Mouse (Mus musculus): ENCODE results near the gene Nmnat3. TPM values are rescaled to one million over a fixed set of nuclear protein-coding genes. Genes with fewer than 3 reads are reported as not detected.

Gene Nmnat3
- polyA plus RNA-seq, 1 experiment from 2014 or later: 4.5 TPM

GRCm38 (mm10) chr9:98407771-98408170 lies 120.5 kb downstream of the Nmnat3 start:
- Histone ChIP-seq H3K36me3 (no peaks in the 10 kb centered on the region), H3K27ac (no peak overlapping the region), H3K9ac (no peak overlapping the region), H3K4me3 (no peak overlapping the region), H3K27me3 (no peaks in the 10 kb centered on the region), H3K9me3 (no peaks in the 10 kb centered on the region), H3K4me1 (0 out of 2 replicates have a peak, but pooled peaks cover 4% of the 10 kb centered on the region), H3K4me2 (replicated peaks) (no peak overlapping the region)
- ATAC-seq (ENCODE audit: low FRiP score, low read depth): no peak
- 72% methylated on average over 12 of the region's 12 CpGs for WGBS

GRCm38 (mm10) chr9:98409137-98409536 lies 121.9 kb downstream of the Nmnat3 start:
- H3K4me3 ChIP-seq: no peak overlapping the region
- H3K4me2 ChIP-seq (replicated peaks): no peak overlapping the region
- no peak for ATAC-seq (ENCODE audit: low FRiP score, low read depth)
- H3K4me1 ChIP-seq: 0 out of 2 replicates have a peak, but pooled peaks cover 4% of the 10 kb centered on the region
- no peak overlapping the region for H3K27ac ChIP-seq
- H3K9me3 ChIP-seq: no peaks in the 10 kb centered on the region
- no peaks in the 10 kb centered on the region for H3K27me3 ChIP-seq
- no peak overlapping the region for H3K9ac ChIP-seq
- 22% methylated on average over 3 of the region's 3 CpGs for WGBS
- H3K36me3 ChIP-seq: no peaks in the 10 kb centered on the region

- H3K27me3 ChIP-seq: no peaks in the 10 kb centered on the region
- H3K4me1 ChIP-seq: no peaks in the 10 kb centered on the region
- ATAC-seq (ENCODE audit: low FRiP score, low read depth): no peak
- no peaks in the 10 kb centered on the region for H3K9me3 ChIP-seq
- H3K9ac ChIP-seq: no peak overlapping the region
- no peak overlapping the region for H3K4me3 ChIP-seq
- no peaks in the 10 kb centered on the region for H3K36me3 ChIP-seq
- no peak overlapping the region for H3K27ac ChIP-seq
- H3K4me2 ChIP-seq (replicated peaks): no peak overlapping the region
- WGBS: 86% methylated on average over 4 of the region's 4 CpGs
Observed at GRCm38 (mm10) chr9:98415427-98415826, 128.2 kb downstream of the Nmnat3 start.

GRCm38 (mm10) chr9:98417919-98418318 lies 130.7 kb downstream of the Nmnat3 start:
- ATAC-seq (ENCODE audit: low FRiP score, low read depth): no peak
- Histone ChIP-seq H3K4me2 (replicated peaks) (no peak overlapping the region), H3K9me3 (no peaks in the 10 kb centered on the region), H3K27me3 (no peaks in the 10 kb centered on the region), H3K36me3 (no peaks in the 10 kb centered on the region), H3K4me3 (no peak overlapping the region), H3K27ac (no peak overlapping the region), H3K4me1 (no peaks in the 10 kb centered on the region), H3K9ac (no peak overlapping the region)
- WGBS: 49% methylated on average over 7 of the region's 7 CpGs

- Histone ChIP-seq H3K27ac (no peak overlapping the region), H3K9ac (no peak overlapping the region), H3K36me3 (no peaks in the 10 kb centered on the region), H3K4me1 (no peaks in the 10 kb centered on the region), H3K4me2 (replicated peaks) (no peak overlapping the region), H3K27me3 (no peaks in the 10 kb centered on the region), H3K9me3 (no peaks in the 10 kb centered on the region), H3K4me3 (no peak overlapping the region)
- 86% methylated on average over 3 of the region's 3 CpGs for WGBS
- no peak for ATAC-seq (ENCODE audit: low FRiP score, low read depth)
Observed at GRCm38 (mm10) chr9:98418346-98418745, 131.1 kb downstream of the Nmnat3 start.

- Histone ChIP-seq H3K27me3 (no peaks in the 10 kb centered on the region), H3K4me2 (replicated peaks) (no peak overlapping the region), H3K9ac (no peak overlapping the region), H3K27ac (no peak overlapping the region), H3K36me3 (no peaks in the 10 kb centered on the region), H3K4me1 (peaks cover 10% of the 10 kb centered on the region), H3K4me3 (no peak overlapping the region), H3K9me3 (no peaks in the 10 kb centered on the region)
- ATAC-seq (ENCODE audit: low FRiP score, low read depth): no peak
- 64% methylated on average over 1 of the region's 1 CpGs for WGBS
Observed at GRCm38 (mm10) chr9:98420666-98421065, 133.4 kb downstream of the Nmnat3 start.

- 49% methylated on average over 3 of the region's 3 CpGs for WGBS
- Histone ChIP-seq H3K27me3 (no peaks in the 10 kb centered on the region; the same call in 1 of the 2 replicates), H3K4me3 (no peak overlapping the region), H3K9ac (no peak overlapping the region), H3K4me2 (replicated peaks) (no peak overlapping the region), H3K27ac (no peak overlapping the region), H3K36me3 (no peaks in the 10 kb centered on the region), H3K9me3 (no peaks in the 10 kb centered on the region), H3K4me1 (peaks cover 21% of the 10 kb centered on the region)
- no peak for ATAC-seq (ENCODE audit: low FRiP score, low read depth)
Observed at GRCm38 (mm10) chr9:98421903-98422302, 134.7 kb downstream of the Nmnat3 start.

- no peaks in the 10 kb centered on the region for H3K9me3 ChIP-seq
- H3K4me3 ChIP-seq: no peak within 1 kb of the TSS
- peaks cover 27% of the 10 kb centered on the region for H3K4me1 ChIP-seq
- no peak within 1 kb of the TSS for H3K9ac ChIP-seq
- 82% methylated on average over 5 of the region's 5 CpGs for WGBS
- 0 out of 2 replicates have a peak within 1 kb of the TSS, but pooled peaks have one; percentile 76 for H3K4me2 ChIP-seq (replicated peaks)
- H3K27me3 ChIP-seq: peaks cover 4% of the 10 kb centered on the region; the same call in 1 of the 2 replicates
- ATAC-seq (ENCODE audit: low FRiP score, low read depth): no peak
- H3K36me3 ChIP-seq: no peaks in the 10 kb centered on the region
- H3K27ac ChIP-seq: no peak within 1 kb of the TSS
Observed at GRCm38 (mm10) chr9:98422656-98423055, 135.4 kb downstream of the Nmnat3 start, which contains the start of gene Rbp1. Gene Rbp1 (plus strand): TSS chr9:98422961.

- Histone ChIP-seq H3K36me3 (no peaks in the 10 kb centered on the region), H3K27me3 (peaks cover 4% of the 10 kb centered on the region; the same call in 1 of the 2 replicates), H3K9me3 (no peaks in the 10 kb centered on the region), H3K27ac (no peak overlapping the region), H3K4me1 (peaks cover 37% of the 10 kb centered on the region), H3K4me2 (replicated peaks) (peak overlapping the region; percentile 76), H3K4me3 (no peak overlapping the region), H3K9ac (no peak overlapping the region)
- ATAC-seq (ENCODE audit: low FRiP score, low read depth): no peak
- WGBS: 9% methylated on average over 4 of the region's 4 CpGs
Observed at GRCm38 (mm10) chr9:98423691-98424090, 136.5 kb downstream of the Nmnat3 start.

- ATAC-seq (ENCODE audit: low FRiP score, low read depth): no peak
- H3K4me1 ChIP-seq: peaks cover 42% of the 10 kb centered on the region
- WGBS: 3% methylated on average over 8 of the region's 8 CpGs
- H3K9me3 ChIP-seq: no peaks in the 10 kb centered on the region
- peak overlapping the region; percentile 64 for H3K4me3 ChIP-seq
- H3K27me3 ChIP-seq: peaks cover 4% of the 10 kb centered on the region; the same call in 1 of the 2 replicates
- peak overlapping the region; percentile 72; the same call in 1 of the 2 replicates for H3K9ac ChIP-seq
- no peak overlapping the region; the same call in 1 of the 2 replicates for H3K27ac ChIP-seq
- H3K4me2 ChIP-seq (replicated peaks): peak overlapping the region; percentile 76
- H3K36me3 ChIP-seq: no peaks in the 10 kb centered on the region
Observed at GRCm38 (mm10) chr9:98424291-98424690, 137.1 kb downstream of the Nmnat3 start.

- WGBS: under 1% methylated on average over 41 of the region's 42 CpGs
- no peaks in the 10 kb centered on the region for H3K36me3 ChIP-seq
Observed at GRCm38 (mm10) chr9:98424725-98425210, 137.5 kb downstream of the Nmnat3 start.

GRCm38 (mm10) chr9:98425351-98425880 lies 138.2 kb downstream of the Nmnat3 start:
- H3K27me3 ChIP-seq: peaks cover 4% of the 10 kb centered on the region; the same call in 1 of the 2 replicates
- H3K4me3 ChIP-seq: peak overlapping the region; percentile 64
- no peaks in the 10 kb centered on the region for H3K36me3 ChIP-seq
- no peak overlapping the region for H3K27ac ChIP-seq
- peak overlapping the region; percentile 76 for H3K4me2 ChIP-seq (replicated peaks)
- H3K9ac ChIP-seq: peak overlapping the region; percentile 72
- no peaks in the 10 kb centered on the region for H3K9me3 ChIP-seq
- no peak for ATAC-seq (ENCODE audit: low FRiP score, low read depth)
- H3K4me1 ChIP-seq: peaks cover 53% of the 10 kb centered on the region
- 9% methylated on average over 19 of the region's 19 CpGs for whole genome bisulfite sequencing

More at GRCm38 (mm10) chr9:98424725-98425210, 137.5 kb downstream of the Nmnat3 start:
- Histone ChIP-seq H3K9me3 (no peaks in the 10 kb centered on the region), H3K27me3 (peaks cover 4% of the 10 kb centered on the region; the same call in 1 of the 2 replicates), H3K27ac (no peak overlapping the region), H3K4me3 (peak overlapping the region; percentile 64), H3K4me1 (peaks cover 46% of the 10 kb centered on the region), H3K9ac (peak overlapping the region; percentile 72), H3K4me2 (replicated peaks) (peak overlapping the region; percentile 76)
- peak; percentile 60; the same call in 1 of the 2 replicates for ATAC-seq (ENCODE audit: low FRiP score, low read depth)
